ENCODE assay signal across 9 mouse cellular contexts in the genomic region with DNA sequence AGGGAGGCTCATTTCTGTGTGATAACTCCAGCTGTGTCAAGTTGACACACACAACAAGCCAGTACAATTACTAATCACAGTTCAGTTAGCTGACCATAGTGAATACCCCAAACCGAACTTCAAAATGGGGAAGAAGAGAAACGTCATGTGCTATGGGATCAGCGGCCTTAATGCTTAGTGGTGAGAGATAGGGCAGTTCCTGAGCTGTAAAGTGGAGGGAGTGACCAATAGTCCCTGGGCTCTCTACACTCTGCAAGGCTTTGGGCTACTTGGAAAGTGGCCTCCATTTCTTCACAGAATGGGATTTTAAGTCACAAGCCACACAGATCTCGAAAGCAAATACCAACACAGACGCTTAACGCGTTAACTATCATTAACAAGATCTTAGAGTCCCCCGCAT. TPM values are rescaled to one million over a fixed set of nuclear protein-coding genes. Genes with fewer than 3 reads are reported as not detected.
DNase-seq lines count a peak whose midpoint lies in the region; ATAC-seq and TF ChIP-seq lines count a peak whose summit lies in the region.
"Had no signal": no experiment of that assay in that cellular context is flagged by ENCODE, and none has a peak within 500 bp of the region (broad histone marks: within the 10 kb centered on the region; RNA-seq: fewer than 3 reads in every experiment).

No protein-coding gene starts in this region.

- H3K4me3 ChIP-seq in heart, embryonic 11.5 days (ENCODE audit: low read depth, low read length) = peak overlapping the region; percentile 85
- peak overlapping the region; percentile 77 for H3K4me3 ChIP-seq in ES-Bruce4 (ENCODE audit: low read depth, low read length)
- peak overlapping the region; percentile 63 for H3K4me3 ChIP-seq in forebrain, embryonic 16.5 days (replicated peaks; ENCODE audit: low read length)

- no peak for TF ChIP-seq CTCF in ES-Bruce4 (IDR thresholded peaks at IDR 0.05; ENCODE audit: low read depth, low read length)

- DNase-seq in heart, postnatal 25 days (ENCODE audit: low spot score) = no peak
- no peak for DNase-seq in right cerebral cortex, postnatal 14 days
- no peak for DNase-seq in adrenal gland, adult 8-10 months
- no peak for DNase-seq in left cerebral cortex, adult 9 months (ENCODE audit: low spot score in 2 of 2)

- no peaks in the 10 kb centered on the region for H3K9me3 ChIP-seq in heart, embryonic 11.5 days (replicated peaks; ENCODE audit: control insufficient read depth, low read length)
- H3K9me3 ChIP-seq in ES-Bruce4 (replicated peaks; ENCODE audit: control insufficient read depth, insufficient read depth, low read length, poor library complexity, severe bottlenecking) = no peaks in the 10 kb centered on the region
- H3K9me3 ChIP-seq in forebrain, embryonic 16.5 days (ENCODE audit: control insufficient read depth, low read length) = no peaks in the 10 kb centered on the region

- ATAC-seq in heart, embryonic 11.5 days (replicated peaks; ENCODE audit: insufficient number of reproducible peaks, low FRiP score, low TSS enrichment) = no peak
- ATAC-seq in forebrain, embryonic 16.5 days = no peak
- peak; percentile 28 for ATAC-seq in megakaryocyte, adult 5-6 weeks (ENCODE audit: poor library complexity, severe bottlenecking)

- H3K9ac ChIP-seq in heart, embryonic 11.5 days (ENCODE audit: low read depth, low read length) = peak overlapping the region; percentile 98
- H3K9ac ChIP-seq in ES-Bruce4 (ENCODE audit: low read depth, poor library complexity, severe bottlenecking) = peak overlapping the region; percentile 72
- peak overlapping the region; percentile 76 for H3K9ac ChIP-seq in forebrain, embryonic 16.5 days (replicated peaks; ENCODE audit: low read depth, low read length)

- WGBS in heart, embryonic 11.5 days (ENCODE audit: insufficient replicate concordance) = 25% methylated on average over 8 of the region's 8 CpGs
- WGBS in forebrain, embryonic 16.5 days = 36% methylated on average over 8 of the region's 8 CpGs

- H3K27ac ChIP-seq in heart, embryonic 11.5 days (ENCODE audit: low read depth, low read length) = peak overlapping the region; percentile 96; the same call in 1 of the 2 replicates
- H3K27ac ChIP-seq in ES-Bruce4 (ENCODE audit: insufficient read depth, low read length) = no peak overlapping the region
- peak overlapping the region; percentile 80 for H3K27ac ChIP-seq in forebrain, embryonic 16.5 days (ENCODE audit: low read length)

- TF ChIP-seq EP300 in ES-Bruce4 (IDR thresholded peaks at IDR 0.05; ENCODE audit: insufficient read depth, low read depth, low read length) = no peak

- peaks cover 16% of the 10 kb centered on the region for H3K4me1 ChIP-seq in heart, embryonic 11.5 days (ENCODE audit: control insufficient read depth, insufficient read depth, low read length)
- no peaks in the 10 kb centered on the region for H3K4me1 ChIP-seq in ES-Bruce4 (ENCODE audit: control insufficient read depth, insufficient read depth, low read length)
- H3K4me1 ChIP-seq in forebrain, embryonic 16.5 days (replicated peaks; ENCODE audit: control insufficient read depth, insufficient read depth, low read length) = peaks cover 37% of the 10 kb centered on the region

- intact Hi-C loops in heart, postnatal 25 days (cut with DNase I) = loop anchor here (5.0 kb wide), 1 partner anchor 300 kb away; the partner anchor contains the start of genes Fbxo45 and Wdr53

- no peak for TF ChIP-seq POLR2A in ES-Bruce4 (IDR thresholded peaks at IDR 0.05; ENCODE audit: insufficient read depth, low read length)

- H3K4me2 ChIP-seq in heart, embryonic 11.5 days = peak overlapping the region; percentile 93
- H3K4me2 ChIP-seq in forebrain, embryonic 16.5 days (ENCODE audit: low read length) = peak overlapping the region; percentile 85

- no peaks in the 10 kb centered on the region for H3K36me3 ChIP-seq in heart, embryonic 11.5 days (ENCODE audit: control insufficient read depth, insufficient read depth, low read length)
- H3K36me3 ChIP-seq in ES-Bruce4 (ENCODE audit: control insufficient read depth, insufficient read depth, low read length, poor library complexity, severe bottlenecking) = peaks cover 6% of the 10 kb centered on the region
- no peaks in the 10 kb centered on the region for H3K36me3 ChIP-seq in forebrain, embryonic 16.5 days (ENCODE audit: control insufficient read depth, insufficient read depth)

- H3K27me3 ChIP-seq in heart, embryonic 11.5 days (ENCODE audit: control insufficient read depth, insufficient read depth, low read length) = no peaks in the 10 kb centered on the region
- no peaks in the 10 kb centered on the region for H3K27me3 ChIP-seq in ES-Bruce4 (ENCODE audit: control insufficient read depth, insufficient read depth, low read length, poor library complexity, severe bottlenecking)
- no peaks in the 10 kb centered on the region for H3K27me3 ChIP-seq in forebrain, embryonic 16.5 days (replicated peaks; ENCODE audit: control insufficient read depth, insufficient read depth, low read length)
- H3K27me3 ChIP-seq: Patski had no signal

RNA-seq across cellular contexts. Expression of gene 0610012G03Rik, which starts 1.0 kb away (rescaled TPM):
- polyA plus RNA-seq in heart, embryonic 11.5 days (2014; fragmentation: Nextera tagmentation; extraction: Ambion mirVana) = 105 and 113 TPM in 2 replicates
- total RNA-seq in heart, postnatal 25 days (2021) = 10 to 100 TPM; 81.8 to 82.0 TPM
- polyA plus RNA-seq in ES-Bruce4 (2011; ENCODE audit: insufficient read depth, insufficient read length, low read depth, missing spikeins) = 15.6 and 17.7 TPM in 2 replicates
- polyA plus RNA-seq in forebrain, embryonic 16.5 days (2015; fragmentation: Nextera tagmentation; extraction: Ambion mirVana) = 110 and 112 TPM in 2 replicates
- total RNA-seq in megakaryocyte, adult 5-6 weeks (2015) = 23.1 and 23.8 TPM in 2 replicates
- total RNA-seq in megakaryocyte, adult 5-6 weeks (2017) = 8.7 and 11.1 TPM in 2 replicates
- total RNA-seq in adrenal gland, adult 8-10 months (2022) = 10 to 100 TPM; 29.1 to 39.8 (median 35.2) TPM

RNA-seq across cellular contexts. Expression of gene Ncbp2, which starts 1.0 kb away (rescaled TPM):
- 87.5 and 90.0 TPM in 2 replicates for polyA plus RNA-seq in heart, embryonic 11.5 days (2014; fragmentation: Nextera tagmentation; extraction: Ambion mirVana)
- total RNA-seq in heart, postnatal 25 days (2021) = 10 to 100 TPM; 21.4 to 25.5 TPM
- 84.8 and 90.2 TPM in 2 replicates for polyA plus RNA-seq in ES-Bruce4 (2011; ENCODE audit: insufficient read depth, insufficient read length, low read depth, missing spikeins)
- polyA plus RNA-seq in forebrain, embryonic 16.5 days (2015; fragmentation: Nextera tagmentation; extraction: Ambion mirVana) = 115 and 121 TPM in 2 replicates
- 18.1 and 20.2 TPM in 2 replicates for total RNA-seq in megakaryocyte, adult 5-6 weeks (2015)
- 20.0 and 30.1 TPM in 2 replicates for total RNA-seq in megakaryocyte, adult 5-6 weeks (2017)
- total RNA-seq in adrenal gland, adult 8-10 months (2022) = 10 to 100 TPM; 54.1 to 65.4 (median 62.4) TPM

RNA-seq across cellular contexts. Expression of gene Pigz, which starts 13.7 kb away (rescaled TPM):
- 0.55 TPM in 1 of 2 replicates, not detected in the other for polyA plus RNA-seq in heart, embryonic 11.5 days (2014; fragmentation: Nextera tagmentation; extraction: Ambion mirVana)
- total RNA-seq in heart, postnatal 25 days (2021) = 1 to 10 TPM; 1.7 to 3.3 TPM
- polyA plus RNA-seq in ES-Bruce4 (2011; ENCODE audit: insufficient read depth, insufficient read length, low read depth, missing spikeins) = not detected in 2 replicates
- 1.6 TPM in 2 replicates for polyA plus RNA-seq in forebrain, embryonic 16.5 days (2015; fragmentation: Nextera tagmentation; extraction: Ambion mirVana)
- not detected in 2 replicates for total RNA-seq in megakaryocyte, adult 5-6 weeks (2015)
- 0.41 TPM in 1 of 2 replicates, not detected in the other for total RNA-seq in megakaryocyte, adult 5-6 weeks (2017)
- 1 to 10 TPM in 2 of 4 experiments, under 1 TPM in 2; 0.66 to 2.1 (median 1.2) TPM for total RNA-seq in adrenal gland, adult 8-10 months (2022)

RNA-seq across cellular contexts. Expression of gene Senp5, which starts 55.8 kb away (rescaled TPM):
- 9.8 and 10.9 TPM in 2 replicates for polyA plus RNA-seq in heart, embryonic 11.5 days (2014; fragmentation: Nextera tagmentation; extraction: Ambion mirVana)
- total RNA-seq in heart, postnatal 25 days (2021) = 10 to 100 TPM; 11.9 to 13.3 TPM
- polyA plus RNA-seq in ES-Bruce4 (2011; ENCODE audit: insufficient read depth, insufficient read length, low read depth, missing spikeins) = 23.5 and 25.6 TPM in 2 replicates
- 18.6 and 19.2 TPM in 2 replicates for polyA plus RNA-seq in forebrain, embryonic 16.5 days (2015; fragmentation: Nextera tagmentation; extraction: Ambion mirVana)
- total RNA-seq in megakaryocyte, adult 5-6 weeks (2015) = 15.2 and 17.3 TPM in 2 replicates
- 11.9 and 15.9 TPM in 2 replicates for total RNA-seq in megakaryocyte, adult 5-6 weeks (2017)
- 10 to 100 TPM; 23.8 to 28.2 (median 25.8) TPM for total RNA-seq in adrenal gland, adult 8-10 months (2022)
